Mouse (Mus musculus) kidney, postnatal 36 days (tissue): Measurements from ENCODE around the gene Pak6.

Experiments used
- DNase-seq, 2 experiments: peaks; one replicate each; pipeline ENCODE4 v3.0.0; 2021 to 2022; ENCODE audit warnings: mixed read lengths in 2 of 2

Pak6 gene

DNA sequence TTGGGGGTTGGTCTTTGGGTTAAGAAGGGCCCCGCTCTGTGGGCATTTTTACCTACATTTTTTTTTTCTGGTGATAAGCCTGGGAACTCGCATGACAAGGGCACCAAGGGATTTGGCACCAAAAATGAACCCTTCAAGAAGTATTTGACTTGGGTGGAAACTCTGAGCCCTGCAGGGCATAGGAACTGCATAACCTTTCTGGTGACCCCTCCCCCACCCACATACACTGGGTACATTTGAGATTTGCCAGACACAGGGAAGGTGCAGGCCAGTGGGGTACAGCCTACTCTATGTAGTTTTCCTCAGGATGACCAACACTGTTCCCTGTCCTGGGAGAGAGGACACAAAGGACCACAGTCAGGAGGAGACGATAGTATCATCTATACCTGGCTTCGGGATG is 2.5 kb downstream of the Pak6 start:
- peak; percentile 46 to 58 for DNase-seq

DNA sequence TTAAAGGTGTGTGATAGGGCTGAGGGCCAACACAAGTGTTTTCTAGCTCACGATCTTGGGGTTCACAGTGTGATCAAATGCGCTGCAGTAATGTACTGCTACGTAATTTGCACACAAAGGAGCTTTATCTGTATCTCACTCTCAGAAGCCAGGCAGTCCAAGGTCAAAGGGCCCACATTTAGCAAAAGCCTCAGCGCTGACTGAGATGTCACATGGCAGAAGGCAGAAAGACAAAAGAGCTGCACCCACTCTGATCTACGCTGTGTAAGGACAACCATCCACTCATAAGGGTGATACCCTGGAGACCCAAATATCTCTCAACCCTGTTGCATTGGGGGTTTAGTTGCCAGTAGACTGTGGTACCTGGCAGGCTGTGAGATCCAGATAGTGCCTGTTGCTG is 4.1 kb downstream of the Pak6 start:
- DNase-seq: no peak

DNA sequence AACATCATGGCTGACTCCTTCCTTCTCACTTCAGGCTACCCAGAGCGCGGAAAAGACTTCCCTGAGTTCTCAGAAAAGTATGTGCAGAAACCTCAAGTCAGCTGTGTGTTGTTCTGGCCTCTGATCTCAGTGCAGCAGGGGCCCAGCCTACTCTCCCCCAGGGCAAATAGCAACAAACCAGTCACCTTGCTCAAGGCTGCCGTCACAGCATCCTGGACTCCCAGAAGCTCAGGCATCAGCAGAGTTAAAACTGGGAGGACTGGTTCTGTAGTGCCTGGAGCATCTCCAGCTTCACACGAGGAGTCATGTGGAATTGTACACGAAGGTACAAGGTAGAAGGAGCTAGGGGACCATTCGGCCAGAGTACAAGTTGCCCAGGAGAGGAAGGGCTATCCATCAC is 6.1 kb downstream of the Pak6 start:
- DNase-seq: peak; percentile 68 to 83

DNA sequence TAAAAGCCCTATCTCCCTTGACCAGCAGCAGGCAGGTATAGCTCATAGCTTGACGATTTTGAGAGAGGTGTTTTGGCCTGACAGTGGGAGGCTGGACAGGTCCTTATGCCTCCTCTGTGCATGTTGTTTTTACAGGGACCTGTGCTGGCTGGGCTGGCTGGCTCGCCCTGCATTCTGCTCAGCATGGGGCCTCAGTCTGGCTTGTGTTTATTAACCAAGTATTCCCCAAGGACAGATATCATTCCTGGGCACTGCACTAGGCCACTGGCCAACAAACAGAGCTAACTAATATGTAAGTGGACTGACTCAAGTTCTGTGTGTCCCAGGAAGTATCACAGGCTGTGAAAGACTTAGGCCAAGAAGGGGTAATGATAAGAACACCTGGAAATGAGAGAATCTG is 6.7 kb downstream of the Pak6 start:
- peak; percentile 72 to 86 for DNase-seq

- DNase-seq: peak in 1 of 2 experiments; percentile 66
Observed at GRCm38 (mm10) chr2:118671728-118672127, 8.6 kb downstream of the Pak6 start.

- DNase-seq: no peak
Observed at GRCm38 (mm10) chr2:118673686-118674465, 10.8 kb downstream of the Pak6 start.

GRCm38 (mm10) chr2:118674500-118674899 is 11.4 kb downstream of the Pak6 start:
- DNase-seq: no peak

- DNase-seq: peak in 1 of 2 experiments; percentile 62
Observed at GRCm38 (mm10) chr2:118676839-118677741, 14.0 kb downstream of the Pak6 start.

GRCm38 (mm10) chr2:118677817-118678216 is 14.7 kb downstream of the Pak6 start:
- peak in 1 of 2 experiments; percentile 41 for DNase-seq

- DNase-seq: no peak
Observed at GRCm38 (mm10) chr2:118679577-118679976, 16.5 kb downstream of the Pak6 start.

- DNase-seq: no peak
Observed at GRCm38 (mm10) chr2:118680926-118681325, 17.8 kb downstream of the Pak6 start.

DNA sequence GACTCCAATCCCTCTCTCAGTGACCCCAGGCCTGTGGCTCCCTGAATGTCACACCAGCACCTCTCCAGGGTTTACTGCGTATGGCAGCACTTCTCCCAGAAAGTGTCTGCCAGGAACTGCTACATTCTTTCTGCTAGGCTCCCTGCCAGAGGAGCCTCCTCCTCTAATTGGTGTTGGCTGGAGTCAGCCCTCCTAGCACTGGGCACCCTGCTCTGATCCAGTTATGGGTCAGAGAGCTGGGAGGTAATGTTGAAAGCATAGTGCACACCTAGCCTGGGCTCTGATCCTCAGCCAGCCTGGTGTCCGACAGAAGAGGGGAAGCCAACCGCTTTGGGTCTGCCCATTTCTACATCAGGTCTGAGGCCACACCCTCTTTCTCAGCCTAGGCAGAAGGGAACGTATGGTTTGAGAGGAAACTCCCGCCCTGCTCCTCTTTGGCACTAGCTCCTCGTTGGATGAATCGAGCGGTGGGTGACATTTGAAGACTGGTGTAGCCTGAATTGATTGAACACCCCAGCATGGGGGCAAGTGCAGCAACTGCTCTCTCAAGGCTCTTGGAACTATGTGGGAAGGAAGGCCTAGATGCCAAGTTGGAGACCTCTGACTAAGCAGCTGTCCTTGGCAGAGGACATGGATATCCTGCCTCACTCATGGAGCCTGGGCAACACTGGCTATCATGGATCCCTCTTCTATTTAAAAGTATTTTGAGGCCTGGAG is 19.6 kb downstream of the Pak6 start:
- peak; percentile 64 to 70 for DNase-seq

DNA sequence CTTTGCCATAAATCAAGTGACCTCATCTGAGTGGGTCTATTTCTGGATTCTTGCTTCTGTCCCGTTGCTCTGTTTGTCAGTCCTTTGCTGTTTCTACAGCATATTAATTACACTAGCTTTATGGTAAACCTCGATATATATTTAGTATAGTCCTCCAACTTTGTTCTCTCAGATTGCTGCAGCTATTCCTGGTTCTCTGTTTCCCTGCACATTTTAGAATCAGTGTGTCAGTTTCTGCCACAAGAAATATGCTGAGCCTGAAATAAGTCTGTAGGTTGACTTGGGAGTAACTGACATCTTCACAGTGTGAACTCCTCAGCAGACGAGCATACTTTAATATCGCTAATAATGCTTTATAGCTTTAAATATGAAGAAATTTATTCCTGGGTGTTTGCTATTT is 22.0 kb downstream of the Pak6 start:
- DNase-seq: no peak

DNA sequence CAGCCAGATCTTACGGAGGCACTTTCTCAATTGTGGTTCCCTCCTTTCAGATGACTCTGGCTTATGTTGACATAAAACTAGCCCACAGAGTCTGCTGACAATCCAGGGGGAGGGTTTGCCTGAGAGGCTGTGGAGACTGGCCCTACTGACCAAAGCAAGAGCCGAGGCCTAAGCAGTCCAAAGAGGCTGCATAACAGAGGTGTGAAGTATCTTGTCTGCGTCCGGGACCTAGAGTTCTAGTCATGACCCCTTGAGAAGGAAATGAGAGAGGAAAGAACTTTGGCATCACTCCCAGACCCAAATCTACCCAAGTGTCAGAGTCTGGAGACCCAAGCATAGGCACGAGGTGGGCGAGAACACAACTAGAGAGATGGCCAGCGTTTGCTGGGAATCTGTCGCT is 23.6 kb downstream of the Pak6 start:
- no peak for DNase-seq

GRCm38 (mm10) chr2:118687791-118688190 is 24.7 kb downstream of the Pak6 start:
- DNase-seq: peak; percentile 66

- peak in 1 of 2 experiments; percentile 67 for DNase-seq
Observed at GRCm38 (mm10) chr2:118689875-118690274, 26.8 kb downstream of the Pak6 start.

DNA sequence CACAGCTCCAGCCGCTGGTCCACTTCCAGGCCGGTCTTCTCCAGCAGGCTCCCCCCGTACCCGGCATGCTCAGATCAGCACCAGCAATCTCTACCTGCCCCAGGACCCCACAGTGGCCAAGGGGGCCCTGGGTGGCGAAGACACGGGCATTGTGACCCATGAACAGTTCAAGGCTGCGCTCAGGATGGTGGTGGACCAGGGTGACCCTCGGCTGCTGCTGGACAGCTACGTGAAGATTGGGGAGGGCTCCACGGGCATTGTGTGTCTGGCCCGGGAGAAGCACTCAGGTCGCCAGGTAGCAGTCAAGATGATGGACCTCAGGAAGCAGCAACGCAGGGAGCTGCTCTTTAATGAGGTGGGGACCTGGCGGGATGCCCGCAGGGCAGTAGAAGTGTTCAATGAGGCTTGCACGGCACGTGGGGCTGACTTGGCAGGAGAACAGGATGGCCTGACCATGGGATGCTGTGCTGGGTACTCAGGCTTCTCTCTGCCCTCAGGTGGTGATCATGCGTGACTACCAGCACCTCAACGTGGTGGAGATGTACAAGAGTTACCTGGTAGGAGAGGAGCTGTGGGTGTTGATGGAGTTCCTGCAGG is 30.4 kb downstream of the Pak6 start:
- peak; percentile 86 to 92 for DNase-seq

- DNase-seq: peak; percentile 54 to 70
Observed at GRCm38 (mm10) chr2:118695677-118696232, 32.7 kb downstream of the Pak6 start.

DNA sequence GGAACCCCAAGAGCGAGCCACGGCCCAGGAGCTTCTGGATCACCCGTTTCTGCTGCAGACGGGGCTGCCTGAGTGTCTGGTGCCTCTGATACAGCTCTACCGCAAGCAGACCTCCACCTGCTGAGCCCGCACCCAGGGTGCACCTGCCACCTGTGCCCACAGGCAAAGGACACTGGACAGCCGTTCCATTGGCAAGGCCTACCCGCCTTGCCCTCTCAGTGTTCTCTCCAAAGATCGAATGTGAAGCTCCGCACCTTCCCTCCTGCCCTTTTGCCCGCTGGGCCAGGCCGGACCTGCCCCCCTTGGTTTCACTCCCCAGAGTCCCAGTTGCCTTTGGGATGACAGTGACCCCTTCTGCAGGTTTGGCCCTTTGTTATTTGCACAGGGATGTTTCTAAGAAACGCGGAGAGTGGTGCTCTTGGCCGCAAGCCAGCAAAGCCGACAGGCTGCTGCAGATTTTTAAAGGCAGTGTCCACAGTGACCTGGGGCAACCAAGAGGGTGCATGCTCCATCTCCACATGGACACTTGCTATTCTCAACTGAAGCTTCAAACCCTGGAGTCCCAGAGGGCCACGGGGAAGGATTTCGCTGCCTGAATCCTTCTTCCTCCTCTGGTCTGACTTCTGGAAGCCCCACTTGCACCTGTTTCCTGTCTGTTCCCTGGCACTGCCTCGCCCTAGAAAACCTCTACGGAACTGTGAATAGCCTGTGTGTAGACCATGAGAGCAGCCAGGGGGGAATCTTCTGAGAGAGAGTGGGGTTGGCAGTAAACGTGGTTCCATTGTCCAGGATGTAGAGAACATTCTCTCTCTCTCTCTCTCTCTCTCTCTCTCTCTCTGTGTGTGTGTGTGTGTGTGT is 33.6 kb downstream of the Pak6 start:
- DNase-seq: peak in 1 of 2 experiments; percentile 71

- DNase-seq: no peak
Observed at GRCm38 (mm10) chr2:118697311-118697877, 34.3 kb downstream of the Pak6 start.

DNA sequence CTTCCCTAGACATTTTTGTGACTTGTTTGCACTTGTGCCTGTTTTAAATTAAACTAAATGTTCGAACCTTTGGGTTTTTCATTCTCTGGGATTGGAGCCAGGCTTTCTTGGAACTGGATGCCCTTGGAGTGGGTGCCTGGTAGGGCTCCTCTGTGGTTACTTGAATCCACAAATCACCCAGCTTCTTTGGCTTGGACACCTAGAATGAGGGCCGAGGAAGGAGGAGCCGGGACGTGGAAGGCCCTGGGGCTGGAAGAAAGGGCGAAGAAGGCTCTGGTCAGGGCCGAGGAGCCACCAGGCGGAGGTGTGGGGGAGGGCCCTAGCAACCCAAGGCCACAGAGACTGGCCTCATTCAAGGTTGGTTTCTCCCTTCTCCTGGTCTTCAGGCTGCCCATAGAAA is 34.9 kb downstream of the Pak6 start:
- DNase-seq: peak; percentile 52 to 63
